Mouse (Mus musculus): ENCODE results near the gene Lpp.

DNA sequence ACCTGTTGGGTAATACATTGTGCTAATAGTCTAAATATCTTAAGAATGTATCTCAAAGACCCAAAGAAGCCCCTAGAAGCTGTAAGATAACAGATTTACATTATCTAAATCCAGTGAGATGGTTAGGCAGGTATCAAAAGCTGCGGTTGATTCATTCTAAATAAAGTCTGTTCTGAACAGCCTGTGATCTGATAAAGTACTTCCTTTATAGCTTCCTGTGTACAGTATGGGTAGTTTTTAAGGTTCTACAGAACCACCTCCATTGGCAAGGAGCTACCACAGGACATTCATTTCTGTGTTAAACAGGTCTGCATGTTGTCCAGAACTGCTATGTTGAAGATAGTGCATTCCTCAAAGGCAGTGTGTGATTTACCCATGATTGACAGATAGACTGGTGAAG, 554.2 kb downstream of the Lpp start:
- no peak for TF ChIP-seq MAFK (IDR thresholded peaks at IDR 0.05; ENCODE audit: borderline replicate concordance, low read depth, low read length)
- TF ChIP-seq UBTF (IDR thresholded peaks at IDR 0.05; ENCODE audit: borderline replicate concordance, insufficient read depth, low read depth, low read length): no peak
- TF ChIP-seq MAX (IDR thresholded peaks at IDR 0.05; ENCODE audit: low read length): no peak
- no peak for TF ChIP-seq ZNF384 (IDR thresholded peaks at IDR 0.05; ENCODE audit: low read depth, low read length)
- TF ChIP-seq EP300 (IDR thresholded peaks at IDR 0.05; ENCODE audit: low read depth in 1 of 2, low read length in 2 of 2): no peak
- no peak for TF ChIP-seq POLR2AphosphoS2 (IDR thresholded peaks at IDR 0.05; ENCODE audit: low read length)
- TF ChIP-seq CTCF (IDR thresholded peaks at IDR 0.05 in 2 of 3, conservative IDR thresholded peaks at IDR 0.05 in 1 of 3; ENCODE audit: control insufficient read depth in 1 of 3, insufficient read depth in 1 of 3, low read depth in 2 of 3, low read length in 3 of 3, poor library complexity in 1 of 3, severe bottlenecking in 1 of 3): no peak
- TF ChIP-seq E2F4 (IDR thresholded peaks at IDR 0.05; ENCODE audit: borderline replicate concordance, low read depth, low read length): no peak
